Mouse (Mus musculus) testis, postnatal 10 days (tissue): ENCODE measurements around the gene Ppard.
"Not testable (repeated sequence)": the region's sequence is repeated elsewhere in the genome, so short reads cannot be mapped to it uniquely, and the experiment has no call there.

Experiments
- DNase-seq: peaks from one replicate; pipeline ENCODE4 v3.0.0; 2021; ENCODE audit warnings: low spot score

Gene Ppard

DNA sequence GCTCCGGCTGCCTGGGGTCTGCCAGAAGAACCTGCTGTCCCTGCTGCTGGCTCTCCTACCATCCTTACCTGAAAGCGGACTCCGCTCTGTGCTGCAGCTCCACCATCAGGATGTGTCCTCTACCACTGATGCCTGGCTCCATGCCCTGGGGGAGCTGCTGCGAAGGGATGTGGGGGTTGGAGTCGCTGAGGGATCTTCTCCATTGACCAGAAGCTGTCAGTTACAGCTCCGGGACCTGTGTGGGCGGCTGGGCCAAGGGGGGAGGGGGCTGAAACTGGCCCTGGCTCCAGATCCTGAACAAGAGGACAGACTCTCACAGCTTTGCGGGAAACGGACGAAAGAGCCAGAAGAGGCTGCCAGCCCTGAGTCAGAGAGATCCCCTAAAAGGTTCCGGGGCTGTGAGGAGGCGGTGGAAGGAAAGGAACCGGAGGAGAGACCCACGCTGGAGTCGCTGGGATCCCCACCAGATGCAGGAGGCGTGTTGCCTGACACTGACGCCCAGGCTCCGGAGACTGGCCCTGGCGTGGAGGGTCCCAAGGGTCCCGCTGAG, 83.2 kb downstream of the Ppard start:
- no peak for DNase-seq

- DNase-seq, result no peak
These were observed 84.0 kb downstream of the Ppard start for GRCm38 (mm10) chr17:28316476-28316875.

- DNase-seq, result no peak
These were observed 84.6 kb downstream of the Ppard start for GRCm38 (mm10) chr17:28317091-28317490.

DNA sequence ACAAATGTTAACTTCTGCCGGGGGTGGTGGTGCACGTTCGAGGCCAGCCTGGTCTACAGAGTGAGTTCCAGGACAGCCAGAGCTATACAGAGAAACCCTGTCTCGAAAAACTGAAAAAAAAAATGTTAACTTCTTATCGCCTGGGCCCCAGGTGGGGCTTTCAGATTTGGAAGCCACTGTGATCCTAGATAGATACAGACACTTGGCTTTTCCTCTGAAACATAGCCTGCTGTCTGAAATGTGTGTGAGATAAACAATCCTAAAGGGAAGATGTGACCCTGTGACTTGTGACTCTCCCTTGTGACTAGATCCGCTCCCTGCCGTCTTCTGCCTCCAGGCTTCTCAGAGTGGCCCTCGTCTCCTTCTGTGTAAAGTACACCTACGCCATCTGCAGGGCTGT, 85.2 kb downstream of the Ppard start:
- no peak for DNase-seq

DNA sequence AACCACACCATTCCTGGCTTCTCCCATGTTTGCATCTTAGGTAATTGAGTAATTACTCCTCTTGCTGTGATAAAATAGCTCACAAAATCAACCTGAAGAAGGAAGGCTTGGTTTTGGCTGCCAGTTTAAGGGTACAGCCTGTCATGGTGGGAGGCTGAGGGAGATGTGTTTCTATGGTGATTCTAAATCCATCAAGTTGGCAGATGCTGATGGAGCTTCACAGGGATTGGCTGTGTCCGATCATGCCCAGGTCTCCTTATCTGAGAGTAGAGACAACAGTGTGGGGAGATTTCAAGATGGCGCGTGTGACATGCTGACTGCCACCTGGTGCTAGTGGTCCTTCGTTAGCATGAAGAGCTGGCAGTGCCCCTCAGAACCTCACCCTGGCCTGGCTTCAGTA, 89.2 kb downstream of the Ppard start:
- DNase-seq, result no peak

DNA sequence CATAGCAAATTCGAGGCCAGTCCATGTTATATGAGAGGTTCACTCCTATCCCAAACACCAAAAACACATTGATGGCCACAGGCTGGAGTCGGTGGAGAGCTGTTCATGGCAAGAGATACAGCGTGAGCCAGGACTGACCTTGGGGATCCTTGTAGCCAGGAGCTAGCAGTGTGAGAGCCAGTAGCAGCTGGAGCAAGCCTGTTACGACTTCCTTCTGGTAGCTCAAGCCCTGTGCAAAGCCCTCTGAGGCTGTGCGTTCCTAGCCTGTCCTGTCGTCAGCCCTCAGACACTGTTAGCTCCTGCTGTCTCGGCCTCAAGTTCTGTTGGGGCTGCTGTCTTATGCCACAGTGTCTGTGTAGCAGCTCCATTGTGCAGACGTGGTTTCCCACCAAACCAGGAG, 91.3 kb downstream of the Ppard start:
- DNase-seq, result no peak

GRCm38 (mm10) chr17:28324416-28324815, 91.9 kb downstream of the Ppard start:
- DNase-seq, result not testable (repeated sequence)

GRCm38 (mm10) chr17:28325751-28326150, 93.3 kb downstream of the Ppard start:
- DNase-seq, result no peak

- DNase-seq, result no peak
These were observed 94.5 kb downstream of the Ppard start for GRCm38 (mm10) chr17:28326951-28327350.

- no peak for DNase-seq
These were observed 95.3 kb downstream of the Ppard start for GRCm38 (mm10) chr17:28327673-28328325.

GRCm38 (mm10) chr17:28328366-28328928, 95.9 kb downstream of the Ppard start, which contains the start of gene Rpl10a:
Gene Rpl10a (plus strand): TSS chr17:28328471.
- DNase-seq, result peak; percentile 99

DNA sequence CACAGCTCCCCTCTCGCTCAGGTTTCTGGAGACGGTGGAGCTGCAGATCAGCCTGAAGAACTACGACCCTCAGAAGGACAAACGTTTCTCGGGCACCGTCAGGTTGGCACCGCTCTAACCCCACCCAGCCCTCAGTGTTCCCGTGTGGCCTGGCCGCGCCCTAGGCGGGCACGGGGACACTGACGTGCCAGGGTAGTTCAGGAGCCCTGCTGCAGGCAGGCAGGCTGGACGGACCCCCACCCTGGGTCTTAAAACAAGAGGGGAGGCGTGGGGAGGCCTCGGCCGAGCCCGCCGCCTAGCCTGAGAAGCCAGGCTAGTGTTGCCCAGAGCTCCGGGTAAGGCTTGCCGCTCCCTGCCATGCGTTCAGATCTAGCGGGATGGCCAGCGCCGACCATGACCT, 96.4 kb downstream of the Ppard start:
- DNase-seq, result no peak

- no peak for DNase-seq
These were observed 97.2 kb downstream of the Ppard start for GRCm38 (mm10) chr17:28329503-28330231.

DNA sequence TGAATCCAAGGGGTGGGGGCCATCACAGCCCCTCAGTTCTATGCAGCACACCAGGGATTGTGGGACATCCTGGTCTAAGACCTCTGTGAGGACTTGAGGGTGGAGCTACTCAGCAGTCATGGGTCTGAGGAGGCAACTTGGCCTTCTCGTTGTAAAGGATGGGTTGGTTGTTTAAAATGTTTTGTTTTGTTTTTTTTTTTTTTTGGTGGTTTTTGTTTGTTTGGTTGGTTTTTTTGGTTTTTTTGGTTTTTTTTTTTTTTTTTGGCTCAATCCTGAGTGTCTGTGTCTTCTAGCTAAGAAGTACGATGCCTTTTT, 97.7 kb downstream of the Ppard start:
- DNase-seq, result no peak

GRCm38 (mm10) chr17:28330590-28330989, 98.1 kb downstream of the Ppard start:
- not testable (repeated sequence) for DNase-seq

DNA sequence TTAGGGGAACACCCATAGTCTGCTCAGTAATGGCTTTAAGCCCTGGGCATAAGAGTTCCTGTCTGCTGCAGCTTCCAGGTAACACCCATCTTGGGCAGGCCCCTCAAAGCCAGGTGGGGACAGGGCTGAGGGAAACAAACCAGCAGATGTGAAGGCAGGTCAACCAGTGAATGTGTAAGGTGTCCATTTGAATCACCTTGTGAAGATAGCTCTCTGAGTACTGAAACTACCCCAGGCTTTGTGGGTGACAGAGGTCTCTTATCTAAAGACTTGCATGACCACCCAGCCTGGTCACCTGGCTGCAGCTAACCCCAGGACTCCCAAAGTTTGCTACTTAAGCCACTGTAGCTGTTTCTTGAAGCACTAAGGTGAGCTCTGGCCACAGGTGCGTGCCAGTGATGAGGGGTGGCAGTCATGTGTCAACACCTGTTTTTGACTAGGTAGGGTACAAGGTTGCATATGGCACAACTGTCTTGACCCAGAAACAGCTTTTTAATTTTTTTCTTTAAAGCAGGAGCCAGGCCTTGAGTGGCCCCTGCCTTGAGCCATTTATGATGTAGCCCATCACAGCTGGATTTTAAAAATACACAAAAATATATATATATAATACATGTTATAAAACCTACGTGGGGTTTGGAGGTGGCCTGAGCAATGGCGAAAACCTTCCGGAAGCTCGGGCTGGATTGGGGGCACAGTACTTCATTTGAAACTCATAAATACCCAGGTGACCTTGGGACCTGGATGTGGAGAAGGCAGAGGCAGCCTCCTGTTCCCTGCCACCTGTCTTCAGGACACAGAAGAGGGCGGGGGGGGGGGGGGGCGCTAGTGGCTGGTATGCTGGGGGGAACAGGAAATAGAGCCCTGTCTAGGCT, 99.0 kb downstream of the Ppard start:
- no peak for DNase-seq

- DNase-seq, result peak; percentile 46
These were observed 99.8 kb downstream of the Ppard start for GRCm38 (mm10) chr17:28332113-28332914.

- DNase-seq, result peak; percentile 70
These were observed 100.5 kb downstream of the Ppard start for GRCm38 (mm10) chr17:28332915-28333546.

GRCm38 (mm10) chr17:28335267-28335666, 102.8 kb downstream of the Ppard start:
- no peak for DNase-seq

DNA sequence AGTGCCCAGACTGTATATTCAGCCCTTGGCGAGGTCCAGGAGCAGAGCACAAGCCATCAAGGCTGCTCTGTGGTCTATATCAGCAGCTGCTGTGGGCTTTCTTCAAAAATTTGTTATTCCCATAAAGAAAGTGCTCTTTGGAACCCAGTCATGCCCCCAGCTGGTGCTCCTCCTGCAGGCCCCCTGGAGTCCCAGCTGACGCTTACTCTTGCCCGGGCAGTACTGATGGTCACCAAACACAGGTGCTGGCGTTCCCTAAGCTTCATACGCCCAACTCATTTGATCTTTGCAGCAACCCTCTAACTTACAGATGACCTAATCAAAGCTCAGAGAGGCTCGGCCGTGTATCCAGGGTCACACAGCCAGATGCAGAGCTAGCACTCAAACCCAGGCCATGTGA, 105.0 kb downstream of the Ppard start:
- no peak for DNase-seq

GRCm38 (mm10) chr17:28340578-28340977, 108.1 kb downstream of the Ppard start:
- DNase-seq, result no peak
